Mouse (Mus musculus): ENCODE results near the gene Il10. TPM values are rescaled to one million over a fixed set of nuclear protein-coding genes. Genes with fewer than 3 reads are reported as not detected.

Il10 gene
- polyA plus RNA-seq, 1 experiment from 2014 or later, result not detected

DNA sequence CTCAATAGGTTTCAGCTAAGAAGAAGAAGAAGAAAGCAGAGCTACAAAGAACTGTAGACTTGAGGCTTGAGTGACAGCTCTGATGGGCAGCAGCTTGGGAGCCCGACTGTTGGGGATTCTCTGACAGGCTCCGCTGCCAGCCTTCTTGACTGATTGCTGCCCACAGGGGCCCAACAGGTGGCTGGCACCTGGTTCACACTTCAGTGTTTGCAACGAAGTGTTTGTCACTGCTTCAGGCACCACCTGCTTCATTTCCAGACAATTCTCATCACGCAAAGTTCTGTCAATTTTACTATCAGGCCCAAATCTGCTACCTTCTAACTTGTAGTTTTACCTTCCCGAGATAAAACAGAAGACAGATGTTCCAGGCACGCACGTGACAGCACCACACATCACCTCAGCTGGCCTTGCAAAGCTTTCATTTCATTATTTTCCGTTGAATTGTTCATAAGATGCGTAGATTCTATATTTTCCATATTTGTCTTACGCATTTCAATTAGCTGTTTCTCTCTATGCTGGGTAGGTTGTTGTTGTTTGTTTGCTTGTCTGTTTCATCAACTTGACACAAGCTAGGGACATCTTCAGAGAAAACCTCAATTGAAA lies 18.9 kb downstream of the Il10 start:
- H3K4me3 ChIP-seq (ENCODE audit: low read depth, low read length), result no peak overlapping the region
- no peak overlapping the region for H3K27ac ChIP-seq (ENCODE audit: low read depth, low read length)
- no peaks in the 10 kb centered on the region for H3K36me3 ChIP-seq (ENCODE audit: control insufficient read depth, insufficient read depth, low read length)
- 81% methylated on average over 10 of the region's 10 CpGs for WGBS (ENCODE audit: insufficient replicate concordance)
- no peak for ATAC-seq (replicated peaks; ENCODE audit: insufficient number of reproducible peaks, low FRiP score, low TSS enrichment)
- H3K9me3 ChIP-seq (replicated peaks; ENCODE audit: control insufficient read depth, low read length), result no peaks in the 10 kb centered on the region
- no peaks in the 10 kb centered on the region for H3K27me3 ChIP-seq (ENCODE audit: control insufficient read depth, insufficient read depth, low read length)
- H3K4me1 ChIP-seq (ENCODE audit: control insufficient read depth, insufficient read depth, low read length), result peaks cover 6% of the 10 kb centered on the region; the same call in 1 of the 2 replicates
- no peak overlapping the region for H3K4me2 ChIP-seq
- H3K9ac ChIP-seq (ENCODE audit: low read depth, low read length), result no peak overlapping the region

DNA sequence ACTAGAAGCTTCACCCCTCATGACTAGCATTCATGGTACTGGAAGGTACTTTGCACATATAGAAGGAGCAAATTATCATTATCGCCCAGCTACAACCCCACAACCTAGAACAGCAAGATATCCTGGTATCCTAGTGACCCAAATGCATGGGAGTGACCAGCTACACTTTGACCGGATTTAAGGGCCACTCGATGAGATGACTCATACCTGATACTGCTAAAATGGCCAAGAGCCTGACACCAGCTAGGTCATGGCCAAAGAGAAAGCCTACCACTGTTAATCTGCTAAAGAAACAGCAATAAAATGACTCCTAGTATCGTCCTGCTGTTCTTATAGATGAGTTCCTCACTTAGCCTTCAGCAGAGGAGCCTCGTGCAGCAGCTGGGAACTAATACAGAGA lies 19.8 kb downstream of the Il10 start:
- H3K36me3 ChIP-seq (ENCODE audit: control insufficient read depth, insufficient read depth, low read length), result no peaks in the 10 kb centered on the region
- no peak for ATAC-seq (replicated peaks; ENCODE audit: insufficient number of reproducible peaks, low FRiP score, low TSS enrichment)
- peaks cover 6% of the 10 kb centered on the region; the same call in 1 of the 2 replicates for H3K4me1 ChIP-seq (ENCODE audit: control insufficient read depth, insufficient read depth, low read length)
- H3K27me3 ChIP-seq (ENCODE audit: control insufficient read depth, insufficient read depth, low read length), result no peaks in the 10 kb centered on the region
- no peak overlapping the region for H3K4me2 ChIP-seq
- H3K27ac ChIP-seq (ENCODE audit: low read depth, low read length), result no peak overlapping the region
- H3K9ac ChIP-seq (ENCODE audit: low read depth, low read length), result no peak overlapping the region
- no peak overlapping the region for H3K4me3 ChIP-seq (ENCODE audit: low read depth, low read length)
- no peaks in the 10 kb centered on the region for H3K9me3 ChIP-seq (replicated peaks; ENCODE audit: control insufficient read depth, low read length)
- 88% methylated on average over 5 of the region's 5 CpGs for WGBS (ENCODE audit: insufficient replicate concordance)

DNA sequence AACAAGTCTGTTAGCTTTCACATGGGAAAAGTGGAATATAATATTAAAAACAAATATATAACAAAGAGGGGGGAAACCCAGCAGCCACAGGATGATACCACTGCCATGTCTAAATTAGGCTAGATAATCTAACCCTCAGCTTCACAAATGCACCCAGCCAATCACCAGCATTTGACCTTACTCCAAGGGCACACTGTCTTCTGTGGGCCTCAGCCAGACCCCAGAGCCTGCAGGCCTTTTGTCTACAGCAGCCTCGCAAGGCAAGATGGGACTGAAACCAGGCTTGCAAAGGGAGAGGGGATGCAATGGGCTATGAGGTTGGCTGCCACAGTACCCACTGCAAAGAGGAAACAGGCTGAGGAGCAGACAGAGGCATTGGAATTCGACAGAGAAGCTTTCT lies 22.6 kb downstream of the Il10 start:
- Histone ChIP-seq H3K4me3 (ENCODE audit: low read depth, low read length) (no peak overlapping the region), H3K27ac (ENCODE audit: low read depth, low read length) (no peak overlapping the region), H3K9me3 (replicated peaks; ENCODE audit: control insufficient read depth, low read length) (no peaks in the 10 kb centered on the region), H3K4me2 (no peak overlapping the region), H3K4me1 (ENCODE audit: control insufficient read depth, insufficient read depth, low read length) (peaks cover 15% of the 10 kb centered on the region), H3K27me3 (ENCODE audit: control insufficient read depth, insufficient read depth, low read length) (no peaks in the 10 kb centered on the region), H3K36me3 (ENCODE audit: control insufficient read depth, insufficient read depth, low read length) (no peaks in the 10 kb centered on the region), H3K9ac (ENCODE audit: low read depth, low read length) (0 out of 2 replicates have a peak overlapping the region, but pooled peaks have one; percentile 39)
- no peak for ATAC-seq (replicated peaks; ENCODE audit: insufficient number of reproducible peaks, low FRiP score, low TSS enrichment)
- WGBS (ENCODE audit: insufficient replicate concordance), result 48% methylated on average over 2 of the region's 2 CpGs

DNA sequence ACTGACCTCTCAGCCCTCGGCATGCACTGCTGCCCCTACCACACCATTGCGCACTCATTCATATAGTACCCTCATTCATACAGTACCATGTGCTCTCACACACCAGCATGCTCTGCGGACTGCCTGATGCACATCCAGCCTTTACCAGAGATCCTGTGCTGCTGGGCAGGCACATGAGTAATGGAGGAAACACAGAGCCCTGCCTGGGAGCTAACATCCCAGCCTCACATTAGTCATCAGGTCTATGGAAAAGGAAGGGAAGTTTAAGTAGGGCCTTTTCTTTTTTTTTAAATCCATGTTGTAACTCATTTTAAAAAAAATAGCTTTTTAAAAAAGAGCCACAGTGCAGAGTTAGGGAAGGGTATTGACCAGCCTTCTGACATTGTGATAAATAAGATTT lies 23.1 kb downstream of the Il10 start:
- no peaks in the 10 kb centered on the region for H3K27me3 ChIP-seq (ENCODE audit: control insufficient read depth, insufficient read depth, low read length)
- H3K9me3 ChIP-seq (replicated peaks; ENCODE audit: control insufficient read depth, low read length), result no peaks in the 10 kb centered on the region
- H3K9ac ChIP-seq (ENCODE audit: low read depth, low read length), result no peak overlapping the region
- H3K4me3 ChIP-seq (ENCODE audit: low read depth, low read length), result no peak overlapping the region
- no peak overlapping the region for H3K27ac ChIP-seq (ENCODE audit: low read depth, low read length)
- no peak overlapping the region for H3K4me2 ChIP-seq
- H3K36me3 ChIP-seq (ENCODE audit: control insufficient read depth, insufficient read depth, low read length), result no peaks in the 10 kb centered on the region
- ATAC-seq (replicated peaks; ENCODE audit: insufficient number of reproducible peaks, low FRiP score, low TSS enrichment), result no peak
- 78% methylated on average over 3 of the region's 3 CpGs for WGBS (ENCODE audit: insufficient replicate concordance)
- H3K4me1 ChIP-seq (ENCODE audit: control insufficient read depth, insufficient read depth, low read length), result peaks cover 15% of the 10 kb centered on the region

DNA sequence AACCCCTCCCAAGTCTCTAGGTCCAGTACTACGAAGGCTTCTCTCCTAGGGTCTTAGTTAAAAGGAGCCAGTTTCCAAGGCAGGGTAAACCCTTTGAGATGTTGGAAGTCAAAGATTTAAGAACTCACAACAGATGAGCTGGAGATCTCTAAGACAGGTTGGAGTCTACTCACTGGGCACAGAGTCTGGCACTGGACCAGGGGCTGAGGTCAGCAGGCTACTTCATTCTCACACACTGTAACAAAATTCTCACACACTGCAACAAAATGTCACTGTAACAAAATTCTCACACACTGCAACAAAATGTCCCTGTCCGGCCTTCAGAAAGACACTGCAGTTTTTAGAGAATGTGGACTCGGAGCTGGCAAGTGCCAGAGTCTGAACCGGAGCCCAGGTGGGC lies 24.0 kb downstream of the Il10 start:
- WGBS (ENCODE audit: insufficient replicate concordance), result 88% methylated on average over 4 of the region's 4 CpGs
- Histone ChIP-seq H3K9ac (ENCODE audit: low read depth, low read length) (no peak overlapping the region), H3K27me3 (ENCODE audit: control insufficient read depth, insufficient read depth, low read length) (no peaks in the 10 kb centered on the region), H3K9me3 (replicated peaks; ENCODE audit: control insufficient read depth, low read length) (no peaks in the 10 kb centered on the region), H3K4me1 (ENCODE audit: control insufficient read depth, insufficient read depth, low read length) (peaks cover 15% of the 10 kb centered on the region), H3K27ac (ENCODE audit: low read depth, low read length) (no peak overlapping the region), H3K4me3 (ENCODE audit: low read depth, low read length) (no peak overlapping the region), H3K36me3 (ENCODE audit: control insufficient read depth, insufficient read depth, low read length) (no peaks in the 10 kb centered on the region), H3K4me2 (no peak overlapping the region)
- ATAC-seq (replicated peaks; ENCODE audit: insufficient number of reproducible peaks, low FRiP score, low TSS enrichment), result no peak

DNA sequence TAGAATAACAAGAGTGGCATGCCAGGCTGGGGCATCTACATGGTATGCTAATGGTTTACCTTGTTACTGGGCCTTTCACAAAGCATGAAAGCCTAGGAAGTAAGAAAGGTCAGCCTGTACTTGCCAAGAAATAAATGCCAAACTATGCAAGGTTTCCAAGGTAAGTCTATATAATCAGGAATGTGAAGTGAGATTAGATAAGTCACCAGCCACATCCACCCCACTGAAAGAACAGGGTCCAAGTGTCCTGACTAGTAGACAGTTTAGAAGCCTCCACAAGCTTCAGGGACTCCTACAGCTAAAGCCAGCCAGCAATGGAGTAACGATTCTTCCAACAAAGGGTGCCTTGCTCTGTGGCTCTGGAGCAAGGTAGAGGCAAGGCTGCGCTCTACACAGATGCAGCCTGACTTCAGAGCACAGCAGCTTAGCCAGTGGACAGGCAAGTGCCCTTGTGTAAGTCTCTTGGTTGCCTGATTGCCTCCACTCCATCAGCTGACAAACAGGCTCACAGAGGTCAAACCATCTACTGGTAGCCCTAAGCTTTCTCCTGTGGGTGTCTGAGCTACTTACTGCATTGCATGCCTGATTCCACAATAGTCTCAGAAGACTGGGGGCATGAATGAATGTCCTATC lies 26.2 kb downstream of the Il10 start:
- H3K27ac ChIP-seq (ENCODE audit: low read depth, low read length), result no peak overlapping the region
- H3K36me3 ChIP-seq (ENCODE audit: control insufficient read depth, insufficient read depth, low read length), result no peaks in the 10 kb centered on the region
- H3K9me3 ChIP-seq (replicated peaks; ENCODE audit: control insufficient read depth, low read length), result no peaks in the 10 kb centered on the region
- H3K4me2 ChIP-seq, result no peak overlapping the region
- no peak for ATAC-seq (replicated peaks; ENCODE audit: insufficient number of reproducible peaks, low FRiP score, low TSS enrichment)
- no peak overlapping the region for H3K4me3 ChIP-seq (ENCODE audit: low read depth, low read length)
- no peaks in the 10 kb centered on the region for H3K27me3 ChIP-seq (ENCODE audit: control insufficient read depth, insufficient read depth, low read length)
- 78% methylated on average over 2 of the region's 2 CpGs for WGBS (ENCODE audit: insufficient replicate concordance)
- no peak overlapping the region for H3K9ac ChIP-seq (ENCODE audit: low read depth, low read length)
- peaks cover 15% of the 10 kb centered on the region for H3K4me1 ChIP-seq (ENCODE audit: control insufficient read depth, insufficient read depth, low read length)

DNA sequence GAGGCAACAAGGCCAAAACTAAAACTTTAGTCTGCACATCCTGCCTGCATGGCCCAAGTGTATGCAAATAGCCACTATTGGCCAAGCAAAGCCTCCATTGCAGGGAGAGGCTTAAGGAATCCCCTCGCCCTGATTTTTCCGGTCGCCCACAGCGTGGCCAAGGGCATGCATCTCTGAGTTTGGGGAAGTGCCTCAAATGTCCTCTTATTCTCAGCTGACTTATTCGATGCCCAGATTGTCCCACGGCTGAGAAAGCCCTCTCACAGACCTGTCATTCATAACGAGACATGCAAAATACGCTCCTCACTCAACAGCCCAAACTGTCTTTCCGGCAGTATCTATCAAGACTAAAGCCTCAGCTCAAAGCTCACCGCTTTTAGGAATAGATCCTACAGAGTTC lies 27.0 kb downstream of the Il10 start:
- Histone ChIP-seq H3K9me3 (replicated peaks; ENCODE audit: control insufficient read depth, low read length) (no peaks in the 10 kb centered on the region), H3K27ac (ENCODE audit: low read depth, low read length) (no peak overlapping the region), H3K4me2 (no peak overlapping the region), H3K9ac (ENCODE audit: low read depth, low read length) (no peak overlapping the region), H3K4me1 (ENCODE audit: control insufficient read depth, insufficient read depth, low read length) (peaks cover 17% of the 10 kb centered on the region), H3K4me3 (ENCODE audit: low read depth, low read length) (no peak overlapping the region), H3K27me3 (ENCODE audit: control insufficient read depth, insufficient read depth, low read length) (no peaks in the 10 kb centered on the region), H3K36me3 (ENCODE audit: control insufficient read depth, insufficient read depth, low read length) (no peaks in the 10 kb centered on the region)
- WGBS (ENCODE audit: insufficient replicate concordance), result 79% methylated on average over 10 of the region's 10 CpGs
- no peak for ATAC-seq (replicated peaks; ENCODE audit: insufficient number of reproducible peaks, low FRiP score, low TSS enrichment)

DNA sequence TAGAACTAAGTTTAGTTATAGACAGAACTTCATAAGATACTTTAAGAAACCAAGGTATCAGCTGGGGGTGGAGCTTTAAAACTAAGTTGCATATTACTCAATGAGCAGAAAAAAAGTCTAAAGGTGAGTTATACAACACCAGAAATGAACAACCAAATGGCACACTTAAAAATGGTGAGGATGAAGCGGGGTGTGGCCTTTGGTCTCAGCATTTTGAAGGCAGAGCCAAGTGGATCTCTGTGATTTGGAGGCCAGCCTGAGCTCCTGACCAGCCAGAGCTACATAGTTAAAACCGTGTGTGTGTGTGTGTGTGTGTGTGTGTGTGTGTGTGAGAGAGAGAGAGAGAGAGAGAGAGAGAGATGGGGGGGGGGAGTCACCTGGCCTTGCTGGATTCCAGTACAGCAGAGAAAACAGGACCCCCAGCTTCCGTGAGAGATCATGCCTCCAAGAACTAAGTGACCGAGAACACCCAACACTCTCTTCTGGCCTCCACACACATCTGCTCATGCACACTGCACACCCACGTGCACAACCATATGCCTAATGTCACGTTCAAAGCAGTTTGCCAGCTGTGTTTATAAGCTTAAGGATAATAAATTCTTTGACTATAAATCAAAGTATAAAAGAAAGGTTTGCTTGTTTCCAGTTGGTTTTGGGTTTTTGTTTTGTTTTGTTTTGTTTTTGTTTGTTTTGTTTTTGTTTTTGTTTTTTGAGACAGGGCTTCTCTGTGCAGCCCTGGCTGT lies 28.6 kb downstream of the Il10 start:
- H3K4me2 ChIP-seq, result no peak overlapping the region
- H3K9ac ChIP-seq (ENCODE audit: low read depth, low read length), result no peak overlapping the region
- H3K36me3 ChIP-seq (ENCODE audit: control insufficient read depth, insufficient read depth, low read length), result no peaks in the 10 kb centered on the region
- H3K4me1 ChIP-seq (ENCODE audit: control insufficient read depth, insufficient read depth, low read length), result peaks cover 15% of the 10 kb centered on the region
- 84% methylated on average over 6 of the region's 6 CpGs for WGBS (ENCODE audit: insufficient replicate concordance)
- no peaks in the 10 kb centered on the region for H3K27me3 ChIP-seq (ENCODE audit: control insufficient read depth, insufficient read depth, low read length)
- no peak for ATAC-seq (replicated peaks; ENCODE audit: insufficient number of reproducible peaks, low FRiP score, low TSS enrichment)
- no peaks in the 10 kb centered on the region for H3K9me3 ChIP-seq (replicated peaks; ENCODE audit: control insufficient read depth, low read length)
- H3K27ac ChIP-seq (ENCODE audit: low read depth, low read length), result no peak overlapping the region
- H3K4me3 ChIP-seq (ENCODE audit: low read depth, low read length), result no peak overlapping the region
